Mouse (Mus musculus): ENCODE measurements around the gene Tbk1. TPM values are rescaled to one million over a fixed set of nuclear protein-coding genes. Genes with fewer than 3 reads are reported as not detected.
A peak's percentile ranks its signal among the peaks of the same experiment; 100 is the strongest.

The Tbk1 gene
- total RNA-seq (2021): 10 to 100 TPM; 40.2 to 42.6 TPM
- long read RNA-seq, experiment 1, transcript Tbk1-201 (21 exons, 3,024 nt): major isoform, 50 of 60 reads
- long read RNA-seq, experiment 1, partial matches to known transcripts: 6 of 60 reads
- long read RNA-seq, experiment 1, other reads (novel, unspliced or antisense): 4 of 60 reads
- long read RNA-seq, experiment 2, partial matches to known transcripts: 2 of 7 reads
- long read RNA-seq, experiment 2, other reads (novel, unspliced or antisense): 1 of 7 reads

DNA sequence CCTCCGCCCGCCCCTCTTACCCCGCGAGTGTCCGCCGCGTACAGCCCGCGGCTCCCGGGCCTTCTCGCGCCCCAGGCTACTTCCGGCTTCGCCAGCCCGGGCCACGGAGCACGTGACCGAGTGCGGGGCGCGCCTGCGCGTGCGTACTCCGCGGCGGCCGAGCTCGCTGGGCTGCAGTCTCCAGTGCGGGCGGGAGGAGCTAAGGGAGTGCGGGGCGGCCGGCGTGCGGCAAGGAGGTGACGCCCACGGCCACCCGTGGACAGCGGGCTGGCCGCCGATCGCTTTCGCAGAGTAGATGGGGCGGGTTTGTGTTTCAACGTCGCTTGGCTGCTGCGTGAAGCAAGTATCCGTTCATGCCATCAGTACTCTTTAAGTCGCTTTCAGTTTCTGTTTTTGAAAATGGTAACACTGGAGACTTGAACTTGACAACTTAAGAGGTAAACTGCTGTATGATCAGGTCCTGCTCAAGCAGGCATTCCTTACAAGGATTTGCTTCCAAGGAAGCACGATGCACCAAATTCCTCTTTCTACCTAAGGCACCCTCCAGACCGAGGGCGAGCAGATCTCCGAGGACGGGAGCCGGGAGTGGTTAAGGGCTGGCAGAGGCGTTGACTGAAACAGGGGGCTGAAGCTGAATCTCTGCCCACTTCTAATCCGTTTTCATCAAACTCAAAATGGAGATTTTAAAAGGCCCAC lies at the start of gene Tbk1:
Tbk1 (minus strand) TSS at position 113 of the 696 bp plus-strand sequence.
- DNase-seq: peak; percentile 98

DNA sequence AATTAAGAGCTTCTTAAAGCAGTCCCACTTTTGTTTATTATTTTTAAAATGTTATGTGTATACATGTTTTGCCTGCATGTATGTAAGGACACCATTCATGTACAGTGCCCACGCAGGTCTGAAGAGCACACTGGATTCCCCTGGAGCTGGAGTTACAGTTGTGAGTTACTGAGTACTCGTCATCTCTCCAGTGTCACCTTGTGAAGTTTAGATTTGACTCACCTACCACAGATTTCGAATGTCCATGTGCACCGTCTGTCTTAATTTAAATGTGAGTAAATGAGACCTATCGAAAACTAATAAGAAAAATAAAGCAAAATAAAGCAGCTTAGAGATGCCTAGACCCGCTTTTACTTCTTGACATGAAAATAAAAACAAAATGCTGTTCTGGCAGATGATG lies 49.7 kb upstream of the Tbk1 start:
- no peak for DNase-seq

DNA sequence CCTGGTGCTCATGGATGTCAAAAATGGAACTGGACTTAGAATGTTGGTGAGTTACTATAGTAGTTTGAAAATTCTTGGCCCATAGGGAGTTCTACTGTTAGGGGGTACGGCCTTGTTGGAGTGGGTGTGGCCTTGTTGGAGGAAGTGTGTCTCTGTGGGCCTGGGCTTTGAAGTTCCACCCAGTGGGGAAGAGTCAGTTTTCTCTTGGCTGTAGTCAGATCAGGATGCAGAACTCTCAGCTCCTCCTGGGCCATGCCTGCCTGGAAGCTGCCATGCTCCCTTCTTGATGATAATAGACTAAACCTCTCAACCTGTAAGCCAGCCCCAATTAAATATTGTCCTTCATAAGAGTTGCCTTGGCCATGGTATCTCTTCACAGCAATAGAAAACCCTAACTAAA lies 47.6 kb upstream of the Tbk1 start:
- no peak for DNase-seq

GRCm38 (mm10) chr10:121628561-121629040 lies 42.0 kb upstream of the Tbk1 start:
- no peak for DNase-seq

- no peak for DNase-seq
These were observed 40.7 kb upstream of the Tbk1 start for GRCm38 (mm10) chr10:121627216-121627852.

DNA sequence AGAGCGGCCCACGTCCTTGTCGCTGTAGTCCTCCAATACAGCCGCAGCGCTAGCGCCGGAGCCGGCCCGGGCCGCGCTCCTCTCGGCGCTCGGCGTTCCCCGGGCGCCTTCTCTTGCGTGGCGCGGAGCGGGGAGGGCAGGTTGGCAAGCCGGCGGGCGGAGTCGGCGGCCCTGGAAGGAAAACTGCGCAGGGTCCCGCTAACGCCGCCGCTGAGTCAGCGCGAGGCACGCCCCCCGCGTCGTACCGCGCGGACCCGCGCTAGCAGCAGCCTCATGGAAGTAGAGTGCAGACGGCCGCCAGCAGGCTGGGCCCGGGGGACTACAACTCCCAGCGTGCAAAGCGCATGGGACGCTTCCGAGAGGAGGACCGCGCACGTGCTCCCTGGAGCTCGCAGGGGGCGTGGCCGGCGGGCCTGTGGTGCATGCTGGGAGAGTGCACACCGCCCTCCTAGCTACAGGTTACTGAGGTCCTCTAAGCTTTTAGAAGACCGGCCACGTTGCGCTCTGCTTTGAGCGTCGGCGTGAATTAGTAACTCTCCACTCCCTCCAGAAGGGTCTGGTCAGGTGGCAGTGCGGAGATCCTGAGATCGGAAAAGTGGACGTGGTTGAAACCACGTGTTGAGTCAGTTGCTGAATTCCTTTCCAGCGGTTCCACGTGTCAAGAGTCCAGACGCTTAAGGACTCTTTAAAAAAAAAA lies 39.7 kb upstream of the Tbk1 start, which contains the start of gene Xpot:
Xpot (minus strand) TSS at position 147 of the 697 bp plus-strand sequence.
- peak; percentile 99 to 100 for DNase-seq

DNA sequence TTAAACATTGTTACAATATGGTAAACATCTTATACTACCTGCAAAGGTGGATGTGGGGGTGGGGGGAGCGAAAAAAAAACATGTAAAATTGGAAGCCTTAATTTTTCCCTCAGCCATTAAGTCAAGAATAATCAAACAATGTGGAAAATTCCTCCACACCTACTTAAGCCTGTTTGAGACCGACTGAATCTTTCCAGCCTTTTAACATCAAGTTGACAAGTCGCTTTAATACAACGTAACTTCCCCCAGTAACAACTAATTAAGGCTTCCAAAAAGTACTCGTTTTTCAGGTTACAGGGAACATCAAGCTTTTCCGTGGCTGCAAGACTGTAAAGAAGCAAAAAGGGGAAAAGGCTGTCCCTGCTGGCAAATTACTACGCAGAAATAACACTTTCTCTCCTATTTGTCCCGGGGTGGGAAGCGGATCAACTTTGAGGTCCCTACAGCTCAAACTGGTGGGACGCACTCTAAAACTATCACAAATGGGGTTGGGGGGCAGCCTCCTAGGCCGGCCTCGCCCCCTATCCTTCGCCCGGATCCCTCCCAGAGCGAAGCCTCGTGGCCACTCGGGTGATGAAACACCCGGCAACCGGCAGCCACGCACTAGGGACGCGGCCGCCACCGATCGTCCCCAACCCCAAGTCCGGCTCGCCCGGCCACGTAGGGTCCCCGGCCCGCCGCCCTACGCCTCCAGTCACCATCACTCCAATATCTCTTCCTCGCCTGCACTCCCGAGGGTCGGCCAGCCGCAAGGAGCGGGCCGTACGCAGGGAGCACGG lies 39.0 kb upstream of the Tbk1 start:
- DNase-seq: peak; percentile 72

- no peak for DNase-seq
These were observed 38.4 kb upstream of the Tbk1 start for GRCm38 (mm10) chr10:121625006-121625405.

- peak in 1 of 2 experiments; percentile 27 for DNase-seq
These were observed 37.1 kb upstream of the Tbk1 start for GRCm38 (mm10) chr10:121623670-121624069.

DNA sequence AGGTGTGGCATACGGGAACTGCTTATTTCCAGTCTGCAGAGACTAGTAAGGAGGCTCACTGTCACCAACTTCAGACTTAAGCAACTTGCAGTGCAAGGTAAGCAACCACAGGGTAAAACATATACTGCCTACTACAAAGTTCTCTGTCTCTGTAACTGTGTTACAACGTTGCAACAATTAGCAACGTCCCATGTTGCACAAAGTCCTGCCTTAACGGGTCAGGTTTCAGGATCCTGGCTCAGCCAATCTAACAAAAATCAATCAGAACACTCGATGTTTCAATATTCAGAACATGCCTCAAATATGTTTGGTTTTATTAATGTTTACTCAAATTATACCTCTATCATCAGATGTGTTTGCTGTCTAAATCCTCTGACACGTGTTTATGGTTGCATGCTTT lies 35.8 kb upstream of the Tbk1 start:
- no peak for DNase-seq

DNA sequence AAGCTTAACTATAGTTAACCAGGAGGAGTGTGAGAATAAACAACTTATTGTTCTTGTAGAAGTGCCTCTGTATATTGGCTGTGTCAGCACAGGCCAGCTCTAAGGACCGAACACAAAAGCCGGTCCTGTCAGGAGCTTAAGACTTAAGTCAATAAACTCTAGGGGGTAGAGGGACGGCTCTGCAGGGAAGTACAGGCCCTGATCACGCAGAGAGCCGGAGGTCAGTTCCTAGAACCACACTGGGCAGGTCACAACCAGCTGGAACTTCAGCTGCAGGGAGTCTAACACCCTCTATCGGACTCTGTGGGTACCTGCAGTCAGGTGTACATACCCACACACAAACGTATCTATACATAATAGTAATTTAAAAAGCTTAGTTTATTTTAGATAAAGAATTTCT lies 29.3 kb upstream of the Tbk1 start:
- no peak for DNase-seq

- no peak for DNase-seq
These were observed 28.7 kb upstream of the Tbk1 start for GRCm38 (mm10) chr10:121615146-121615870.

- DNase-seq: peak; percentile 25 to 44
These were observed 27.0 kb upstream of the Tbk1 start for GRCm38 (mm10) chr10:121613570-121613969.

DNA sequence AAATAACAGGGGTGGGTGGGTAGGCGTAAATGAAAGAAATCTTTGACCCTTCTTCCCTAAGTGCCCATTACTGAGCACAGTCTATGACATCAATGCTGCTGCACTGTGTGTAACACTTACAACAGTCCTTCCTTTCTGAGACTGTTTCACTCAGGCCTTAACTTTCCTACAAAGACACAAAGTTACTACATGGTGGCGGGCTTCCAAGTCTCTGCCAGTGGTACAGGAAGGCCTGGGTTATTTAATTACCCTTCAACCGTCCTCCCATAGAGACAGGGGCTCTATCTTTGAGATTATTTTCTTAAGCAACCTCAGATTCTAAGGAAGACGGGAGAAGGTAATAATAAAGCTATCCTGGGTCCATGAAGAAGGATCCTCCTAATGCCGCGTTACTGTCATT lies 25.9 kb upstream of the Tbk1 start:
- DNase-seq: no peak

GRCm38 (mm10) chr10:121611587-121611986 lies 25.0 kb upstream of the Tbk1 start:
- no peak for DNase-seq

DNA sequence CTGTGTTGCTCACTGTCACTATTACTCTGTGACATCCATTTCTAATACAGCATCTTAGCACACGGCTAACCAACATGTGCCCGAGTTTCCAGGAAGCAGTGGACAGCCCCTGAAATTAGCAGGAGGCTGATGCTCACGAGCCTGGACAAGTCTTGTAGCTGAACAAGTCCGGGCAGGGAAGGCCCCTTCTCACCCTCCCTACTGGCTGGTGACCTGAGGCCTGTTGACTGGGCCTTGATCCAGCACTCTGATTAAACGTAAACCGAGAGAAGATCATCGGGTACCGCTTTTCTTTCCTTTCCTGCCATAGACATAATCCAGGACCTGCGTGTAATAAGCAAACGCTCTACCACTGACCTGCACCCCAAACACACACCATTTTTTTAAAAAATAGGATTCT lies 21.6 kb upstream of the Tbk1 start:
- DNase-seq: no peak

DNA sequence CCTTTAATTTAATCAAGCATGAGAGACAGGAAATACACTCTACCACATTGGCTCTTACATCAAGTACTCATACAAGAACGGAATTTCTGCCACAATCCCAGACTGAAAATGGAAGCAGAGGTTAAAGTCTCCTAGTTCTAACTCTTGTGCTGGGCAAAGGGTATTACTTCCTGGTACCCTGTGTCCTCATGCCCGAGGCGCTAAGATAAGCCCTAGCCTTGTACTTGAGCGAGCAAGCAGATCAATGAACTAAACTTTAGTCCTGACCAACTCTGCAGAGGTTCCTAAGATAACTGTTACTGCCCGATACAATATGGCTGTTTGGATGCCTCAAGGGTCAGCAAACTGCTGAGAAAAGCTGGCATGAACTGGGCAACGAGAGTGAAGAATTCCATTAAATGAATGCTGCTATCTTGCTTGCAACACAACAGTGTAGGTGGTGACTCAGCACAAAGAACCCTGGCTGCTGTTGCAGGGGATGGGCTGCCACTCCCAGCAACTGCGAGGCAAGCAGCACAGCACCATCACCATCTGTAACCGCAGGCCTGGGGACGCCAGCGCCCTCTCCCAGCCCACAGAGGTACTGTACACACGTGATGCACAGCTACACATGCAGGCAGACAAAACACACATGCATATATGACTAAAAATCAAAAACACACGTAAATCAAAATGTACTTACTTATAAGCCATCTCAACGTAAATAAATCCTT lies 18.2 kb upstream of the Tbk1 start:
- DNase-seq: peak in 1 of 2 experiments; percentile 36

DNA sequence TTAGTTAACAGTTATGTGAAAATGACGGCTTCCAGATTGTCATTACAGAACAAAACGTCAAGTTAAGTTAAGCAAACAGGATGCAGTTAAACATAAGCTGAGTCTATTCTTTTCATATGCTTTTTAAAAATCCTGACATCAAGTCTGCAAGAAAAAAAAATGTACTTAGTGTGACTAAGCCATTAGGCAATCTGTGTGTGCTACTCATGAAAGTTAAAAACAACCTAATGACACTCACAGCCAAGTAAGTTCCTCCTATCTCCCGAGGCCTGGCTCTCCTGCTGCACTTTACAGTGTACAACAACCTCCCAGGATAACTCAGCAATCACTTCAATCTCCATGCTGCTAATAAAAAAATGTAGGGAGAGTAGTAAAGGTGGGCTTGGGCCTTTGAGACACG lies 17.0 kb upstream of the Tbk1 start:
- DNase-seq: no peak

GRCm38 (mm10) chr10:121601272-121601671 lies 14.7 kb upstream of the Tbk1 start:
- DNase-seq: no peak

GRCm38 (mm10) chr10:121596580-121596979 lies 10.0 kb upstream of the Tbk1 start:
- DNase-seq: no peak
